Mouse (Mus musculus): ENCODE measurements around the gene Srrt.

GRCm38 (mm10) chr5:137333512-137334174, 26.2 kb upstream of the Srrt start, which contains the start of gene Slc12a9:
- TF ChIP-seq CTCF (IDR thresholded peaks at IDR 0.05; ENCODE audit: low read depth): peak; percentile 85
- no peak for TF ChIP-seq EP300 (IDR thresholded peaks at IDR 0.05; ENCODE audit: low read depth)
